Mouse (Mus musculus) liver, embryonic 14.5 days (tissue): ENCODE results near the gene Ppp2r3a. TPM values are rescaled to one million over a fixed set of nuclear protein-coding genes. Genes with fewer than 3 reads are reported as not detected.
A peak's percentile ranks its signal among the peaks of the same experiment; 100 is the strongest.

Experiments used
- ATAC-seq: fragments of 200-750 bp; cut with Nextera tagmentation; 2 replicates; pipeline ENCODE4 v1.8.0; 2017; ENCODE audit warnings: moderate number of reproducible peaks, mild to moderate bottlenecking, moderate library complexity; ENCODE audit not compliant: insufficient read depth
- DNase-seq, 3 experiments: peaks; one replicate each; pipeline ENCODE4 v3.0.0-alpha.2; 2012 to 2013; ENCODE audit warnings: low read depth in 3 of 3, low spot score in 3 of 3
- H3K27ac ChIP-seq: fragments of 300-500 bp; sonication (generic); 2 replicates; pipeline ENCODE4 v1.5.1; 2014; ENCODE audit warnings: moderate library complexity, mild to moderate bottlenecking, control low read depth, inconsistent platforms
- H3K27me3 ChIP-seq: fragments of 300-500 bp; sonication (generic); 2 replicates; pipeline ENCODE4 v1.6.1; 2014; ENCODE audit warnings: mild to moderate bottlenecking, low read length, moderate library complexity; ENCODE audit not compliant: control insufficient read depth, insufficient read depth
- H3K36me3 ChIP-seq: fragments of 300-500 bp; sonication (generic); replicated peaks from 2 replicates; pipeline ENCODE4 v1.6.1; 2014; ENCODE audit warnings: low read depth; ENCODE audit not compliant: control insufficient read depth, insufficient read depth
- H3K4me1 ChIP-seq, 2 experiments: fragments of 200-500 bp in 1 of 2; fragments of 300-500 bp in 1 of 2; sonication (generic) in 1 of 2; replicated peaks; 2 replicates each; pipeline ENCODE4 v1.6.1; 2012 to 2014; ENCODE audit warnings: antibody characterized with exemption in 1 of 2, inconsistent platforms in 1 of 2, low read length in 1 of 2; ENCODE audit not compliant: control insufficient read depth in 2 of 2, insufficient read depth in 2 of 2
- H3K4me2 ChIP-seq: fragments of 300-500 bp; sonication (generic); 2 replicates; pipeline ENCODE4 v1.6.1; 2014; ENCODE audit warnings: low read depth, mild to moderate bottlenecking, control low read depth, moderate library complexity
- H3K4me3 ChIP-seq, 2 experiments: fragments of 200-500 bp in 1 of 2; fragments of 300-500 bp in 1 of 2; sonication (generic) in 1 of 2; 2 replicates each; pipeline ENCODE4 v1.5.1; 2012 to 2014; ENCODE audit warnings: low read depth in 2 of 2, low read length in 2 of 2, mild to moderate bottlenecking in 2 of 2, control low read depth in 1 of 2, inconsistent platforms in 1 of 2, moderate library complexity in 1 of 2; ENCODE audit not compliant: insufficient read depth in 1 of 2
- H3K9ac ChIP-seq: fragments of 300-500 bp; sonication (generic); replicated peaks from 2 replicates; pipeline ENCODE4 v1.6.1; 2014; ENCODE audit warnings: mild to moderate bottlenecking, control low read depth, moderate library complexity
- H3K9me3 ChIP-seq: fragments of 300-500 bp; sonication (generic); 2 replicates; pipeline ENCODE4 v1.6.1; 2016; ENCODE audit warnings: low read length, mixed read lengths; ENCODE audit not compliant: control insufficient read depth
- CTCF ChIP-seq: IDR thresholded peaks from 2 replicates; pipeline ENCODE4 v1.5.1; 2016; ENCODE audit warnings: antibody characterized with exemption, low read depth, control low read depth
- EP300 ChIP-seq: IDR thresholded peaks from 2 replicates; pipeline ENCODE4 v1.6.1; 2016; ENCODE audit warnings: antibody characterized with exemption, low read depth
- whole genome bisulfite sequencing: fragments of 180-500 bp; shearing (Covaris S2); extraction: QIAGEN DNeasy Blood & Tissue Kit; methylation state at CpG from one replicate; pipeline ENCODE4 v1.1.7; 2014; ENCODE audit not compliant: insufficient replicate concordance; 5-methylcytosine and 5-hydroxymethylcytosine counted together
- polyA plus RNA-seq, 2 experiments: library from polyadenylated mRNA; depleted of rRNA in 1 of 2; stranded (reverse) in 1 of 2; unstranded in 1 of 2; fragments of >200 nt; fragmentation: Nextera tagmentation in 1 of 2; extraction: Ambion mirVana in 1 of 2; gene quantifications; 2 replicates each; pipeline versions ENCODE4 v1.2.1 to v1.2.3; 2012 to 2014

Gene Ppp2r3a
- polyA plus RNA-seq, 2 experiments = 2.1 TPM

- Histone ChIP-seq H3K4me3 (no peak overlapping the region), H3K27me3 (no peaks in the 10 kb centered on the region), H3K4me2 (no peak overlapping the region), H3K36me3 (peaks cover 2% of the 10 kb centered on the region; the same call in 1 of the 2 replicates), H3K4me1 (peaks cover 14% of the 10 kb centered on the region in 2 experiments), H3K27ac (no peak overlapping the region), H3K9ac (no peak overlapping the region), H3K9me3 (no peaks in the 10 kb centered on the region)
- 72% methylated on average over 3 of the region's 3 CpGs for WGBS
- ATAC-seq (no peak), DNase-seq (no peak)
- TF ChIP-seq CTCF (no peak), EP300 (no peak)
These were observed 167.9 kb downstream of the Ppp2r3a start for GRCm38 (mm10) chr9:101083728-101084127.

- Histone ChIP-seq H3K27me3 (no peaks in the 10 kb centered on the region), H3K9me3 (no peaks in the 10 kb centered on the region), H3K4me2 (no peak overlapping the region), H3K36me3 (peaks cover 5% of the 10 kb centered on the region; the same call in 1 of the 2 replicates), H3K9ac (no peak overlapping the region), H3K4me1 (peaks cover 23 to 24% of the 10 kb centered on the region in 2 experiments), H3K27ac (no peak overlapping the region), H3K4me3 (no peak overlapping the region)
- DNase-seq = no peak
- TF ChIP-seq EP300 (no peak), CTCF (peak; percentile 34; the same call in 1 of the 2 replicates)
- ATAC-seq = no peak
- 72% methylated on average over 3 of the region's 3 CpGs for WGBS
These were observed 171.4 kb downstream of the Ppp2r3a start for GRCm38 (mm10) chr9:101080046-101080685.

- Histone ChIP-seq H3K4me2 (peak overlapping the region; percentile 95), H3K9ac (peak overlapping the region; percentile 52), H3K36me3 (peaks cover 5% of the 10 kb centered on the region; the same call in 1 of the 2 replicates), H3K27me3 (no peaks in the 10 kb centered on the region), H3K4me3 (peak overlapping the region; percentile 7 to 42), H3K27ac (no peak overlapping the region; the same call in 1 of the 2 replicates), H3K4me1 (peaks cover 21 to 24% of the 10 kb centered on the region in 2 experiments), H3K9me3 (no peaks in the 10 kb centered on the region)
- TF ChIP-seq EP300 (no peak), CTCF (no peak)
- WGBS = 65% methylated on average over 4 of the region's 4 CpGs
- DNase-seq = no peak
- ATAC-seq = no peak
These were observed 173.0 kb downstream of the Ppp2r3a start for GRCm38 (mm10) chr9:101078579-101078978.

- peak overlapping the region; percentile 89 for H3K9ac ChIP-seq
- H3K9me3 ChIP-seq = no peaks in the 10 kb centered on the region
- ATAC-seq (no peak), DNase-seq (no peak)
- peaks cover 21 to 24% of the 10 kb centered on the region in 2 experiments for H3K4me1 ChIP-seq
- TF ChIP-seq CTCF = no peak
- TF ChIP-seq EP300 = no peak
- no peak overlapping the region for H3K27ac ChIP-seq
- H3K27me3 ChIP-seq = no peaks in the 10 kb centered on the region
- H3K4me2 ChIP-seq = peak overlapping the region; percentile 95
- H3K36me3 ChIP-seq = peaks cover 5% of the 10 kb centered on the region; the same call in 1 of the 2 replicates
- H3K4me3 ChIP-seq = peak overlapping the region; percentile 89 to 98
These were observed 174.1 kb downstream of the Ppp2r3a start for GRCm38 (mm10) chr9:101077486-101077885.

- no peak for TF ChIP-seq EP300
- no peak for TF ChIP-seq CTCF
- ATAC-seq (no peak), DNase-seq (no peak)
- H3K27me3 ChIP-seq = no peaks in the 10 kb centered on the region
- H3K4me3 ChIP-seq = peak overlapping the region; percentile 89 to 98
- peaks cover 20 to 23% of the 10 kb centered on the region in 2 experiments for H3K4me1 ChIP-seq
- H3K4me2 ChIP-seq = peak overlapping the region; percentile 95
- H3K9ac ChIP-seq = peak overlapping the region; percentile 89
- H3K36me3 ChIP-seq = peaks cover 5% of the 10 kb centered on the region; the same call in 1 of the 2 replicates
- 1% methylated on average over 18 of the region's 18 CpGs for WGBS
- peak overlapping the region; percentile 45 for H3K27ac ChIP-seq
- H3K9me3 ChIP-seq = no peaks in the 10 kb centered on the region
These were observed 175.3 kb downstream of the Ppp2r3a start for GRCm38 (mm10) chr9:101076095-101076875.
